ENCODE assay signal across 8 mouse cellular contexts in the genomic region with DNA sequence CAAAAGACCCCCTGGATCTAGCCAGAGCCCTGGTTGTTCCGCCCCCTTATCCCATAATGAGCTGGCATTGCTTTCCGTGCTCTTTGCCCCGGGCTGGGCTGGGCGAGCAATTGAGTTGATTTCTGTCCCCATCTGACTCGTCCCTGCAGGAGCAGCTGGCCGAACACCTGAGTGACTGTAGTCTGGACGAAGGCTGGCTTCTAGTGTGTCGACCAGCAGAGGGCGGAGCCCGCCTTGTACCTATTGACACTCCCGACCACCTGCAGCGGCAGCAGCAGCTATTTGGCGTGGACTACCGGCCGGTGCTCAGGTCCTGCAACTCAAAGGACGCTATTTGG. TPM values are rescaled to one million over a fixed set of nuclear protein-coding genes. Genes with fewer than 3 reads are reported as not detected.
DNase-seq lines count a peak whose midpoint lies in the region; ATAC-seq and TF ChIP-seq lines count a peak whose summit lies in the region.

No protein-coding gene starts in this region.

- DNase-seq in layer of hippocampus, adult 2 months (ENCODE audit: low spot score in 2 of 2), result no peak
- no peak for DNase-seq in layer of hippocampus, adult 8-10 months (ENCODE audit: low spot score in 2 of 2)
- DNase-seq in cerebellum, postnatal 36 days, result peak; percentile 66 to 72
- DNase-seq in heart, adult 9 months (ENCODE audit: low spot score in 2 of 2), result peak; percentile 23 to 30
- peak; percentile 61 for DNase-seq in lung, postnatal 10 days
- DNase-seq in retina, postnatal 1 day, result peak; percentile 65
- DNase-seq in c-Kit-positive CD71-positive TER-119-positive erythroid progenitor cells, embryonic 14.5 days (ENCODE audit: low spot score), result no peak

- H3K4me2 ChIP-seq in kidney, embryonic 15.5 days, result peak overlapping the region; percentile 98

- peaks cover 31% of the 10 kb centered on the region for H3K4me1 ChIP-seq in kidney, embryonic 15.5 days

- WGBS in kidney, embryonic 15.5 days, result 0% methylated on average over 16 of the region's 16 CpGs

- H3K27me3 ChIP-seq in kidney, embryonic 15.5 days, result no peaks in the 10 kb centered on the region

- H3K9me3 ChIP-seq in kidney, embryonic 15.5 days (replicated peaks), result no peaks in the 10 kb centered on the region

- ATAC-seq in kidney, embryonic 15.5 days (replicated peaks; ENCODE audit: low FRiP score), result peak; percentile 22

- H3K9ac ChIP-seq in kidney, embryonic 15.5 days, result peak overlapping the region; percentile 74

- peak overlapping the region; percentile 88; the same call in 1 of the 2 replicates for H3K27ac ChIP-seq in layer of hippocampus, adult 2 months
- peak overlapping the region; percentile 82 for H3K27ac ChIP-seq in kidney, embryonic 15.5 days

- TF ChIP-seq CTCF in layer of hippocampus, adult 2 months (conservative IDR thresholded peaks at IDR 0.05), result peak; percentile 68

- peaks cover 29% of the 10 kb centered on the region for H3K36me3 ChIP-seq in kidney, embryonic 15.5 days

- peak overlapping the region; percentile 86 for H3K4me3 ChIP-seq in layer of hippocampus, adult 2 months
- peak overlapping the region; percentile 81 for H3K4me3 ChIP-seq in kidney, embryonic 15.5 days (replicated peaks)

RNA-seq across cellular contexts. Expression of a gene that starts 0.7 kb away (rescaled TPM):
- total RNA-seq in layer of hippocampus, adult 2 months (2021), result 10 to 100 TPM; 44.9 to 46.1 TPM
- total RNA-seq in layer of hippocampus, adult 8-10 months (2022), result 10 to 100 TPM; 41.3 to 54.7 (median 42.2) TPM
- 9.0 and 10.2 TPM in 2 replicates for polyA plus RNA-seq in kidney, embryonic 15.5 days (2015; fragmentation: Nextera tagmentation; extraction: Ambion mirVana)

RNA-seq across cellular contexts. Expression of a gene that starts 1.6 kb away (rescaled TPM):
- 10 to 100 TPM; 58.5 to 59.2 TPM for total RNA-seq in layer of hippocampus, adult 2 months (2021)
- 10 to 100 TPM; 62.0 to 68.1 (median 64.8) TPM for total RNA-seq in layer of hippocampus, adult 8-10 months (2022)
- polyA plus RNA-seq in kidney, embryonic 15.5 days (2015; fragmentation: Nextera tagmentation; extraction: Ambion mirVana), result 102 and 111 TPM in 2 replicates

RNA-seq across cellular contexts. Expression of a gene that starts 23.4 kb away (rescaled TPM):
- 10 to 100 TPM; 19.7 to 20.6 TPM for total RNA-seq in layer of hippocampus, adult 2 months (2021)
- 10 to 100 TPM; 20.0 to 25.1 (median 21.3) TPM for total RNA-seq in layer of hippocampus, adult 8-10 months (2022)
- polyA plus RNA-seq in kidney, embryonic 15.5 days (2015; fragmentation: Nextera tagmentation; extraction: Ambion mirVana), result 44.6 and 49.6 TPM in 2 replicates

Comparison
In these comparisons a context has a peak if more than half of its experiments do, and no peak if none do; other contexts are left out.
1. DNase-seq: peak in cerebellum, postnatal 36 days (2 of 2), heart, adult 9 months (2 of 2), lung, postnatal 10 days (single experiment) and retina, postnatal 1 day (single experiment); none in layer of hippocampus, adult 2 months (0 of 2), layer of hippocampus, adult 8-10 months (0 of 2) and c-Kit-positive CD71-positive TER-119-positive erythroid progenitor cells, embryonic 14.5 days (single experiment).